Comparison of ENCODE assay signal across 29 mouse cellular contexts in genomic region chr11:18734904-18735664, GRCm38 (mm10).
"Had no signal": no experiment of that assay in that cellular context is flagged by ENCODE, and none has a peak within 500 bp of the region (broad histone marks: within the 10 kb centered on the region; RNA-seq: fewer than 3 reads in every experiment).

No protein-coding gene starts in this region.

- H3K9me3 ChIP-seq: limb, embryonic 10.5 days; limb, embryonic 12.5 days; limb, embryonic 13.5 days; limb, embryonic 15.5 days; liver, embryonic 12.5 days; liver, embryonic 13.5 days; liver, embryonic 15.5 days; megakaryocyte, embryonic 14.5 days; midbrain, embryonic 10.5 days; midbrain, embryonic 12.5 days; midbrain, embryonic 13.5 days; midbrain, embryonic 15.5 days; neural tube, embryonic 12.5 days; neural tube, embryonic 13.5 days had no signal

- H3K27ac ChIP-seq: left cerebral cortex, adult 2 months; limb, embryonic 10.5 days; limb, embryonic 12.5 days; limb, embryonic 13.5 days; limb, embryonic 15.5 days; liver, embryonic 12.5 days; liver, embryonic 13.5 days; liver, embryonic 14.5 days; liver, embryonic 15.5 days; macrophage; midbrain, embryonic 10.5 days; midbrain, embryonic 12.5 days; midbrain, embryonic 13.5 days; midbrain, embryonic 15.5 days; neural tube, embryonic 12.5 days; neural tube, embryonic 13.5 days had no signal

- H3K36me3 ChIP-seq: limb, embryonic 10.5 days; limb, embryonic 12.5 days; limb, embryonic 13.5 days; limb, embryonic 15.5 days; liver, embryonic 12.5 days; liver, embryonic 13.5 days; liver, embryonic 15.5 days; midbrain, embryonic 10.5 days; midbrain, embryonic 12.5 days; midbrain, embryonic 13.5 days; midbrain, embryonic 15.5 days; neural tube, embryonic 12.5 days; neural tube, embryonic 13.5 days had no signal

- H3K4me2 ChIP-seq: limb, embryonic 12.5 days; limb, embryonic 13.5 days; limb, embryonic 15.5 days; liver, embryonic 11.5 days; liver, embryonic 12.5 days; liver, embryonic 13.5 days; liver, embryonic 15.5 days; midbrain, embryonic 11.5 days; midbrain, embryonic 12.5 days; midbrain, embryonic 13.5 days; midbrain, embryonic 15.5 days; neural tube, embryonic 12.5 days; neural tube, embryonic 13.5 days had no signal

- H3K27me3 ChIP-seq: limb, embryonic 15.5 days; liver, embryonic 12.5 days; liver, embryonic 13.5 days; liver, embryonic 15.5 days; megakaryocyte, embryonic 14.5 days; midbrain, embryonic 12.5 days; midbrain, embryonic 13.5 days; midbrain, embryonic 15.5 days; neural tube, embryonic 12.5 days; neural tube, embryonic 13.5 days had no signal

- ATAC-seq: liver, embryonic 12.5 days; liver, postnatal 0 days; lung, postnatal 0 days; midbrain, embryonic 13.5 days; midbrain, embryonic 15.5 days; midbrain, embryonic 16.5 days had no signal

- H3K4me3 ChIP-seq: left cerebral cortex, adult 2 months; limb, embryonic 10.5 days; limb, embryonic 12.5 days; limb, embryonic 13.5 days; limb, embryonic 15.5 days; liver, embryonic 12.5 days; liver, embryonic 13.5 days; liver, embryonic 15.5 days; megakaryocyte, embryonic 14.5 days; midbrain, embryonic 10.5 days; midbrain, embryonic 12.5 days; midbrain, embryonic 13.5 days; midbrain, embryonic 15.5 days; myocyte; neural tube, embryonic 12.5 days; neural tube, embryonic 13.5 days had no signal

- H3K9ac ChIP-seq: limb, embryonic 12.5 days; limb, embryonic 13.5 days; limb, embryonic 15.5 days; liver, embryonic 12.5 days; liver, embryonic 13.5 days; liver, embryonic 14.5 days; liver, embryonic 15.5 days; liver, postnatal 0 days; midbrain, embryonic 12.5 days; midbrain, embryonic 13.5 days; midbrain, embryonic 15.5 days; neural tube, embryonic 12.5 days; neural tube, embryonic 13.5 days had no signal

- H3K4me1 ChIP-seq: limb, embryonic 10.5 days; limb, embryonic 12.5 days; limb, embryonic 13.5 days; limb, embryonic 15.5 days; liver, embryonic 12.5 days; liver, embryonic 13.5 days; liver, embryonic 15.5 days; midbrain, embryonic 10.5 days; midbrain, embryonic 12.5 days; midbrain, embryonic 13.5 days; midbrain, embryonic 15.5 days; neural tube, embryonic 12.5 days; neural tube, embryonic 13.5 days had no signal

- DNase-seq: left cerebral cortex, postnatal 4 days; liver; liver, embryonic 13.5 days; liver, postnatal 0 days; lung, adult 2 months; lung, postnatal 36 days; lung, postnatal 4 days; midbrain, embryonic 14.5 days had no signal
